Mouse (Mus musculus): ENCODE results near the gene G6pc2.

Gene G6pc2

GRCm38 (mm10) chr2:69210773-69211172 lies at the start of gene G6pc2:
Gene G6pc2, plus strand, starts transcription at chr2:69211073.
- DNase-seq (ENCODE audit: low read depth, low spot score): no peak

GRCm38 (mm10) chr2:69170395-69171077 lies 40.3 kb upstream of the G6pc2 start:
- DNase-seq (ENCODE audit: low read depth, low spot score): no peak

GRCm38 (mm10) chr2:69175296-69175695 lies 35.6 kb upstream of the G6pc2 start:
- no peak for DNase-seq (ENCODE audit: low read depth, low spot score)

- DNase-seq (ENCODE audit: low read depth, low spot score): no peak
Measured at GRCm38 (mm10) chr2:69179721-69180120, 31.2 kb upstream of the G6pc2 start.

- no peak for DNase-seq (ENCODE audit: low read depth, low spot score)
Measured at GRCm38 (mm10) chr2:69187990-69188389, 22.9 kb upstream of the G6pc2 start.

- DNase-seq (ENCODE audit: low read depth, low spot score): no peak
Measured at GRCm38 (mm10) chr2:69188732-69189131, 22.1 kb upstream of the G6pc2 start.

GRCm38 (mm10) chr2:69189222-69189621 lies 21.7 kb upstream of the G6pc2 start:
- no peak for DNase-seq (ENCODE audit: low read depth, low spot score)

GRCm38 (mm10) chr2:69191059-69191458 lies 19.8 kb upstream of the G6pc2 start:
- no peak for DNase-seq (ENCODE audit: low read depth, low spot score)

- no peak for DNase-seq (ENCODE audit: low read depth, low spot score)
Measured at GRCm38 (mm10) chr2:69193555-69193954, 17.3 kb upstream of the G6pc2 start.

GRCm38 (mm10) chr2:69205185-69205584 lies 5.7 kb upstream of the G6pc2 start:
- no peak for DNase-seq (ENCODE audit: low read depth, low spot score)

GRCm38 (mm10) chr2:69205791-69206351 lies 5.0 kb upstream of the G6pc2 start, which contains the start of gene Spc25:
Gene Spc25, minus strand, starts transcription at chr2:69206194.
- peak; percentile 94 for DNase-seq (ENCODE audit: low read depth, low spot score)

- no peak for DNase-seq (ENCODE audit: low read depth, low spot score)
Measured at GRCm38 (mm10) chr2:69206523-69206922, 4.3 kb upstream of the G6pc2 start.

GRCm38 (mm10) chr2:69209684-69210083 lies 1.2 kb upstream of the G6pc2 start:
- no peak for DNase-seq (ENCODE audit: low read depth, low spot score)

- DNase-seq (ENCODE audit: low read depth, low spot score): no peak
Measured at GRCm38 (mm10) chr2:69212652-69213051, 1.8 kb downstream of the G6pc2 start.

- no peak for DNase-seq (ENCODE audit: low read depth, low spot score)
Measured at GRCm38 (mm10) chr2:69215242-69215641, 4.4 kb downstream of the G6pc2 start.

- DNase-seq (ENCODE audit: low read depth, low spot score): no peak
Measured at GRCm38 (mm10) chr2:69221868-69222416, 11.1 kb downstream of the G6pc2 start.

- DNase-seq (ENCODE audit: low read depth, low spot score): no peak
Measured at GRCm38 (mm10) chr2:69222815-69223214, 11.9 kb downstream of the G6pc2 start.

GRCm38 (mm10) chr2:69224724-69225123 lies 13.9 kb downstream of the G6pc2 start:
- no peak for DNase-seq (ENCODE audit: low read depth, low spot score)

GRCm38 (mm10) chr2:69226876-69227275 lies 16.0 kb downstream of the G6pc2 start:
- no peak for DNase-seq (ENCODE audit: low read depth, low spot score)

- DNase-seq (ENCODE audit: low read depth, low spot score): no peak
Measured at GRCm38 (mm10) chr2:69228635-69229034, 17.8 kb downstream of the G6pc2 start.

GRCm38 (mm10) chr2:69230137-69230536 lies 19.3 kb downstream of the G6pc2 start:
- DNase-seq (ENCODE audit: low read depth, low spot score): no peak

- DNase-seq (ENCODE audit: low read depth, low spot score): no peak
Measured at GRCm38 (mm10) chr2:69232101-69232500, 21.2 kb downstream of the G6pc2 start.
